Mouse (Mus musculus): ENCODE data around the gene Pfn3. TPM values are rescaled to one million over a fixed set of nuclear protein-coding genes. Genes with fewer than 3 reads are reported as not detected.

Pfn3 gene
- polyA plus RNA-seq, 1 experiment from 2014 or later = not detected

DNA sequence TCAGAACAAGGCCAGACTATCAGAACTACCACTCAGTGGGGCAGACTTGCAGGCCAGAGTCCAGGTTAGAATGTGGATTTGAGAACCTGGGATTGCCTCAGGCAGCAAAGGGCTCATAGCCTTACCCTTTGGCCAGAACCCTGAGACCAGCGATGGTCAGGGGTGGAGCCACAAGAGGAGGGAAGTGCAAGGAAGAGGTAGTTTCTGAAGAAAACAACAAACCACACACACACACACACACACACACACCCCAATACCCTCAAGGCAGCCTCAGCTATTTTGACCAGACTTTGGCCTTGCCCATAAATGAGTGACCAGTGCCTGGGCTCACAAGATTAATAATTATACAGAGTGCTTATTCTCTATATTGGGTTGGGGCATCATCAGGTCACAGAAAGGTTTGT, 23.4 kb downstream of the Pfn3 start:
- 76% methylated on average over 1 of the region's 1 CpGs for WGBS (ENCODE audit: insufficient replicate concordance)
- Histone ChIP-seq H3K4me1 (ENCODE audit: control insufficient read depth, insufficient read depth, low read length) (no peaks in the 10 kb centered on the region), H3K4me2 (no peak overlapping the region), H3K9me3 (replicated peaks; ENCODE audit: control insufficient read depth, low read length) (no peaks in the 10 kb centered on the region), H3K36me3 (ENCODE audit: control insufficient read depth, insufficient read depth, low read length) (no peaks in the 10 kb centered on the region), H3K4me3 (ENCODE audit: low read depth, low read length) (no peak overlapping the region), H3K9ac (ENCODE audit: low read depth, low read length) (no peak overlapping the region), H3K27me3 (ENCODE audit: control insufficient read depth, insufficient read depth, low read length) (no peaks in the 10 kb centered on the region; the same call in 1 of the 2 replicates), H3K27ac (ENCODE audit: low read depth, low read length) (no peak overlapping the region)
- no peak for ATAC-seq (replicated peaks; ENCODE audit: insufficient number of reproducible peaks, low FRiP score, low TSS enrichment)

DNA sequence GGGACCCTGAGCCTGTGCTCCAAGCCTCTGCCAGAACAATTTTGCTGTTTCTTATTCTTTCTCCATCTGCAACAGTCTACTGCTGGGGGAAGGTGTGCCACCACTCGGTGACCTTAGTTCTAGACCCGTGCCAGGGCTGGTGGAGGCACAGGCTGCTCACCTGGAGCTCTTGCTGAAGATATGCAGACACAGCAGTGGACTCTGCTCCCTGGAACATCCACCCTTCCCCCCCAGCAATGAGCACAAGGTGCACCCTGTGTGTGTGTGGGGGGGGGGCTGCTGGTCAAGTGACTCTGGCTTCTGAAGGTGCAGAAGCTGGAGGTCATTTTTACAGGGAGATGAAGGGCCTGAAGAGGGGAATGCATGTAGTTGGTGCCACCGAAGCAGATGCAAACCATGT, 24.4 kb downstream of the Pfn3 start:
- WGBS (ENCODE audit: insufficient replicate concordance) = 74% methylated on average over 3 of the region's 3 CpGs
- H3K36me3 ChIP-seq (ENCODE audit: control insufficient read depth, insufficient read depth, low read length) = no peaks in the 10 kb centered on the region
- no peaks in the 10 kb centered on the region for H3K27me3 ChIP-seq (ENCODE audit: control insufficient read depth, insufficient read depth, low read length)
- no peaks in the 10 kb centered on the region for H3K9me3 ChIP-seq (replicated peaks; ENCODE audit: control insufficient read depth, low read length)
- no peak overlapping the region for H3K4me3 ChIP-seq (ENCODE audit: low read depth, low read length)
- ATAC-seq (replicated peaks; ENCODE audit: insufficient number of reproducible peaks, low FRiP score, low TSS enrichment) = no peak
- H3K9ac ChIP-seq (ENCODE audit: low read depth, low read length) = no peak overlapping the region
- H3K4me1 ChIP-seq (ENCODE audit: control insufficient read depth, insufficient read depth, low read length) = no peaks in the 10 kb centered on the region
- no peak overlapping the region for H3K4me2 ChIP-seq
- H3K27ac ChIP-seq (ENCODE audit: low read depth, low read length) = no peak overlapping the region

DNA sequence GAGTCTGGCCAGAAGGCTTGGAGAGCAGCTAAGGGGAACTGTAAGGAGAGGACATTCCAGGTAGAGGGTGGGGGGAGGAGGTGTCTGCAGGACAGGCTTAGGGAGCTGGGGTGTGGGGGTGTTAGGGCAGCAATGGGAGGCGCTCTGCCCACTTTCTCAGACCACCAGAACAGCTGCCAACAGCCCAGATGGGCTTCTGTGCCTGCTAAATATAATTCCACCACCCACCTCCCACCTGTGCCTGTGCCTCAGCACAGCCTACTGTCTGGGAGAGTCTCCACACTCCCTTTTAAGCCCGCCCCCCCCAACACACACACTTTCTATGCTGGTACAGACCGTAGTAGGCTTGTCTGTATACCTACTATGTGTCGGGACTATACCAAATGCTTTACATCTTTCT, 33.2 kb downstream of the Pfn3 start:
- no peak overlapping the region for H3K9ac ChIP-seq (ENCODE audit: low read depth, low read length)
- no peaks in the 10 kb centered on the region for H3K36me3 ChIP-seq (ENCODE audit: control insufficient read depth, insufficient read depth, low read length)
- H3K27me3 ChIP-seq (ENCODE audit: control insufficient read depth, insufficient read depth, low read length) = peaks cover 58% of the 10 kb centered on the region
- ATAC-seq (replicated peaks; ENCODE audit: insufficient number of reproducible peaks, low FRiP score, low TSS enrichment) = no peak
- H3K4me1 ChIP-seq (ENCODE audit: control insufficient read depth, insufficient read depth, low read length) = no peaks in the 10 kb centered on the region
- no peak overlapping the region for H3K4me2 ChIP-seq
- H3K4me3 ChIP-seq (ENCODE audit: low read depth, low read length) = no peak overlapping the region
- H3K9me3 ChIP-seq (replicated peaks; ENCODE audit: control insufficient read depth, low read length) = no peaks in the 10 kb centered on the region
- 66% methylated on average over 4 of the region's 4 CpGs for WGBS (ENCODE audit: insufficient replicate concordance)
- H3K27ac ChIP-seq (ENCODE audit: low read depth, low read length) = no peak overlapping the region

DNA sequence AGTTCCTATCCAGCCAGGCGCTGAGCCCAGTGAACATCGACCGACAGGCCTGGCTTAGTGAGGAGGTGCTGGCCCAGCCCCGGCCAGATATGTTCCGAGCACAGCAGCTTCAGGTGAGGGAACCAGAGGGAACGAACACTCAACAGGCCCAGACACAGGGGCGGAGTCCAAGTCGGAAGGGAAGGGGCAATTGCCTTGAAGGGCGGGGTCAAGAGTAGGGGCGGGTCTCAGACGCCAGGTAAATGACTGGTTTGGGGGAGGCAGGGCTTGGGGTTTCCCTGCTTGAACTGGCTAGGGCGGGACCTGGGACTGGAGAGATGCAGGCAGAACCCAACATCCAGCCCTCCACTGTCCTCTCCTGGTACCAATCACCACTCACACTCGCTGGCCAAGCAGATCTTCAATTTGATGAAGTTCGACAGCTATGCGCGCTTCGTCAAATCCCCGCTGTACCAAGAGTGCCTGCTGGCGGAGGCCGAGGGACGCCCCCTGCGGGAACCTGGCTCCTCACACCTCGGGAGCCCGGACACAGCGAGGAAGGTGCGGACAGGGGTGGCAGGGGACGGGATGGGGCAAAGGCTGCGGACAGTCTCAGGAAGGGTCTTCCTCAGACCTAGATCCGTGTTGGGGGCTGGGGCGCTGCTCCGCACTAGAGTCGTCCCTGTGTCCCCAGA, 36.0 kb downstream of the Pfn3 start:
- Histone ChIP-seq H3K27ac (ENCODE audit: low read depth, low read length) (no peak overlapping the region), H3K4me3 (ENCODE audit: low read depth, low read length) (no peak overlapping the region), H3K4me2 (peak overlapping the region; percentile 38; the same call in 1 of the 2 replicates), H3K36me3 (ENCODE audit: control insufficient read depth, insufficient read depth, low read length) (no peaks in the 10 kb centered on the region), H3K4me1 (ENCODE audit: control insufficient read depth, insufficient read depth, low read length) (no peaks in the 10 kb centered on the region), H3K27me3 (ENCODE audit: control insufficient read depth, insufficient read depth, low read length) (peaks cover 75% of the 10 kb centered on the region), H3K9me3 (replicated peaks; ENCODE audit: control insufficient read depth, low read length) (no peaks in the 10 kb centered on the region), H3K9ac (ENCODE audit: low read depth, low read length) (no peak overlapping the region)
- ATAC-seq (replicated peaks; ENCODE audit: insufficient number of reproducible peaks, low FRiP score, low TSS enrichment) = 0 out of 2 replicates have a peak, but pooled peaks have one; percentile 18
- 3% methylated on average over 32 of the region's 32 CpGs for WGBS (ENCODE audit: insufficient replicate concordance)

DNA sequence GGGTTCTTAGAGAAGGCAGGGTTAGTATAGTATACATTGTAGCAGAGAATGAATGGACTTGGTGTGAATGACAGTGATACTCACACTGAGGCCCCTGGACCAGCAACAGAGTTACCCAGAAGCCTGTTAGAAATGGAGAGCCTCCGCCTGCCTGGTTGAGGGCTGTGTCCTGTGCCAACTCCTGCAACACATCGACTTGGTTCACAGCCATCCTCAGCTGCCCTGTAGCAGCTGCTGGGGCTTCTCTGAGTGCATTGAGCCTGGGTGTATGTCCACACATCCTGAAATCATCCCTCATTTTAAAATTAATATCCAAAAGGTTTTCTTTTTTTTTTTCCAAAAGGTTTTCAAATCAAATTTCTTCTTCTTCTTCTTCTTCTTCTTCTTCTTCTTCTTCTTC, 39.2 kb downstream of the Pfn3 start:
- H3K4me3 ChIP-seq (ENCODE audit: low read depth, low read length) = no peak overlapping the region
- no peaks in the 10 kb centered on the region for H3K9me3 ChIP-seq (replicated peaks; ENCODE audit: control insufficient read depth, low read length)
- 65% methylated on average over 2 of the region's 2 CpGs for WGBS (ENCODE audit: insufficient replicate concordance)
- H3K4me1 ChIP-seq (ENCODE audit: control insufficient read depth, insufficient read depth, low read length) = no peaks in the 10 kb centered on the region
- no peaks in the 10 kb centered on the region for H3K36me3 ChIP-seq (ENCODE audit: control insufficient read depth, insufficient read depth, low read length)
- H3K9ac ChIP-seq (ENCODE audit: low read depth, low read length) = no peak overlapping the region
- H3K4me2 ChIP-seq = no peak overlapping the region
- no peak for ATAC-seq (replicated peaks; ENCODE audit: insufficient number of reproducible peaks, low FRiP score, low TSS enrichment)
- H3K27me3 ChIP-seq (ENCODE audit: control insufficient read depth, insufficient read depth, low read length) = peaks cover 82% of the 10 kb centered on the region
- H3K27ac ChIP-seq (ENCODE audit: low read depth, low read length) = no peak overlapping the region

DNA sequence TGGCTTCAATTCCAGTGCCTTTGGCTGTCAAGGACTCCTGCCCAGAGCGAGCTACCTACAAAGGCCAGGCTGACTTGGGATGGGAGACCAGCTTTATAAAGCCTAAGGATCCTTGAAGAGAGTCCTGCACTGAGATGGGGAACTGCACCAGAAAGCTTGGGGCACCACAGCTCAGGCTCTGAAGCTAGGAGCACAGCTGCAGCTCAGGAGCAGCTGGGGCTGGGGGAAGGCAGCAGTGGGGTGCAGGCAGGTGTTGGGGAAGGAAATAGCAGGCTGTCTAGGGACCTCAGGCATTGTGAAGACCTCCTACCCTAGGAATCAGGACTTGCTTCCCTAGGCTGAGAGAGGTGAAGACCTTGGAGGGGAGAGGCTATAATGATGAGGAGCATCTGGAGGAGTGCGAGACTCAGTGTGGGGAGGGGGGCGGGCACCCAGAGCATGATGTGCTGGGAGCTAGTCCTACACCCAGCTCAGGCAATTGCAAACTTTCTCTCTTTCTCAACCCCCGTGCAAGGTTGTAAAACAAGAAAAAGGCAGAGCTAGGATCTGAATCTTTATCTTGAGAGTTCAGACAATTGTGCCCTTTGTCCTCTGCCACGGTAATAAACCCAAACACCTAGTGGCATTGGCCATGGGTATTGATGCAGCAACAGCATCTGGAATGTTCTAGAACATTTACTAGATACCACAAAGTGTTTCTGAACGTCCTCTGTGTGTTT, 40.7 kb downstream of the Pfn3 start:
- H3K4me1 ChIP-seq (ENCODE audit: control insufficient read depth, insufficient read depth, low read length) = no peaks in the 10 kb centered on the region
- WGBS (ENCODE audit: insufficient replicate concordance) = 59% methylated on average over 6 of the region's 6 CpGs
- H3K4me2 ChIP-seq = no peak overlapping the region
- ATAC-seq (replicated peaks; ENCODE audit: insufficient number of reproducible peaks, low FRiP score, low TSS enrichment) = no peak
- H3K27me3 ChIP-seq (ENCODE audit: control insufficient read depth, insufficient read depth, low read length) = peaks cover 68% of the 10 kb centered on the region
- H3K4me3 ChIP-seq (ENCODE audit: low read depth, low read length) = no peak overlapping the region
- no peaks in the 10 kb centered on the region for H3K36me3 ChIP-seq (ENCODE audit: control insufficient read depth, insufficient read depth, low read length)
- H3K9me3 ChIP-seq (replicated peaks; ENCODE audit: control insufficient read depth, low read length) = no peaks in the 10 kb centered on the region
- no peak overlapping the region for H3K9ac ChIP-seq (ENCODE audit: low read depth, low read length)
- no peak overlapping the region for H3K27ac ChIP-seq (ENCODE audit: low read depth, low read length)

DNA sequence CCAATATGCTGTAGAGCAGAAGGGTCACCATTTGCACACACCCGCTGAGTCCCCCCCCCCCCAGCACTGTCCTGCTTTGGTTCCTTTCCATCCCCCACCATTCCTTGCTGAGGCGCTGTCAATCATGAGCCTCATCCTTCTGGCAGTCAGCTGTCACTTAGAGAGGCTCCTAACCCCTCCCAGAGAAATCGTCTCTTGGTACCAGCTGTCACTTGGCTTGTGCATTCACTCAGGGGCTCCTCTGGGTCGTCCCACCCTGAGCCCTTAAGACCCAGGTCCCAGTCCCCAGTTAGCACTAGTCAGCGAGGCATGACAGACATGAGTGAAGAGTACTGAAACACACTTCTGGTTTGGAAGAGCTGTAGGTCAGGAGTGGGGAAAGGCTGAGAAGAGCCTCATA, 43.3 kb downstream of the Pfn3 start:
- no peak for ATAC-seq (replicated peaks; ENCODE audit: insufficient number of reproducible peaks, low FRiP score, low TSS enrichment)
- 43% methylated on average over 5 of the region's 5 CpGs for WGBS (ENCODE audit: insufficient replicate concordance)

DNA sequence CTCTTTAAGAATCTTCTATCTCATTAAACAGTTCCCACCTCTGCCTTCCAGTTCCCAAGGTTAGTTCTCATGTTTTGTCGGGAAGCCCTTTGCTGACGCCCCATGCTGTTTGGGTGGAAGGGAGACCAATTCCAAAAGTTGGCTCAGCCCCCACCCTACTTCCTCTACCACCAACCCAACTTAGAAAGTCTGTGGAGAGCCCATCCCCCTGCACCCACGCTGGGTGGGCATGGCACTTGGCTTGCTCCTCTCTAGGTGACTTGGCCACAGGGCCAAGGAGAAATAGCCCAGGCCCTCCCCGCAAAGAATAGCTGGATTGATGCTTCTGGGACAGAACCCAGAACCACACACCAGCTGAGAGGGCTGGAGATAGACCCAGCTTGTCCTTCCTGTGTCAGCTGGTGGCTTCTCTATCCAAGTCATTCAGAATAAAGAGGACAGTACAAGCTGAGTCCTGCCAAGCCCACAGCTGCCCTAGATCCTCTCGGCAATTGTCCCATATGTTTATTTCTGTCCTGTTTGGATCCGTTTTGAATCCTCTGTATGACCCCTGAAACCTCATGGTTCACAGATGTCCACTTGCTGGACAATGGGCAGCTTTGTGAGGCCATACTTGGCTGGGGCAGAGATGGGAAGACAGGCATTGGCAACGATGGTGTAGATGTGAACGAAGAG, 43.9 kb downstream of the Pfn3 start:
- H3K27ac ChIP-seq (ENCODE audit: low read depth, low read length) = no peak overlapping the region
- peaks cover 45% of the 10 kb centered on the region for H3K27me3 ChIP-seq (ENCODE audit: control insufficient read depth, insufficient read depth, low read length)
- no peaks in the 10 kb centered on the region for H3K9me3 ChIP-seq (replicated peaks; ENCODE audit: control insufficient read depth, low read length)
- no peak for ATAC-seq (replicated peaks; ENCODE audit: insufficient number of reproducible peaks, low FRiP score, low TSS enrichment)
- no peak overlapping the region for H3K9ac ChIP-seq (ENCODE audit: low read depth, low read length)
- no peaks in the 10 kb centered on the region for H3K4me1 ChIP-seq (ENCODE audit: control insufficient read depth, insufficient read depth, low read length)
- H3K4me3 ChIP-seq (ENCODE audit: low read depth, low read length) = no peak overlapping the region
- WGBS (ENCODE audit: insufficient replicate concordance) = 65% methylated on average over 8 of the region's 8 CpGs
- no peaks in the 10 kb centered on the region for H3K36me3 ChIP-seq (ENCODE audit: control insufficient read depth, insufficient read depth, low read length)
- H3K4me2 ChIP-seq = no peak overlapping the region

More for the DNA sequence above, 43.3 kb downstream of the Pfn3 start:
- H3K27ac ChIP-seq (ENCODE audit: low read depth, low read length) = no peak overlapping the region
- no peak overlapping the region for H3K4me3 ChIP-seq (ENCODE audit: low read depth, low read length)
- H3K9ac ChIP-seq (ENCODE audit: low read depth, low read length) = no peak overlapping the region
- no peaks in the 10 kb centered on the region for H3K9me3 ChIP-seq (replicated peaks; ENCODE audit: control insufficient read depth, low read length)
- peaks cover 45% of the 10 kb centered on the region for H3K27me3 ChIP-seq (ENCODE audit: control insufficient read depth, insufficient read depth, low read length)
- no peak overlapping the region for H3K4me2 ChIP-seq
- H3K4me1 ChIP-seq (ENCODE audit: control insufficient read depth, insufficient read depth, low read length) = no peaks in the 10 kb centered on the region
- no peaks in the 10 kb centered on the region for H3K36me3 ChIP-seq (ENCODE audit: control insufficient read depth, insufficient read depth, low read length)

Data from heart, embryonic 11.5 days (tissue).